Mouse (Mus musculus): ENCODE results near the gene Amz2. TPM values are rescaled to one million over a fixed set of nuclear protein-coding genes. Genes with fewer than 3 reads are reported as not detected.
"Not testable (repeated sequence)": the region's sequence is repeated elsewhere in the genome, so short reads cannot be mapped to it uniquely, and the experiment has no call there.

Gene Amz2
- total RNA-seq, 1 experiment from 2014 or later: 53.9 TPM

DNA sequence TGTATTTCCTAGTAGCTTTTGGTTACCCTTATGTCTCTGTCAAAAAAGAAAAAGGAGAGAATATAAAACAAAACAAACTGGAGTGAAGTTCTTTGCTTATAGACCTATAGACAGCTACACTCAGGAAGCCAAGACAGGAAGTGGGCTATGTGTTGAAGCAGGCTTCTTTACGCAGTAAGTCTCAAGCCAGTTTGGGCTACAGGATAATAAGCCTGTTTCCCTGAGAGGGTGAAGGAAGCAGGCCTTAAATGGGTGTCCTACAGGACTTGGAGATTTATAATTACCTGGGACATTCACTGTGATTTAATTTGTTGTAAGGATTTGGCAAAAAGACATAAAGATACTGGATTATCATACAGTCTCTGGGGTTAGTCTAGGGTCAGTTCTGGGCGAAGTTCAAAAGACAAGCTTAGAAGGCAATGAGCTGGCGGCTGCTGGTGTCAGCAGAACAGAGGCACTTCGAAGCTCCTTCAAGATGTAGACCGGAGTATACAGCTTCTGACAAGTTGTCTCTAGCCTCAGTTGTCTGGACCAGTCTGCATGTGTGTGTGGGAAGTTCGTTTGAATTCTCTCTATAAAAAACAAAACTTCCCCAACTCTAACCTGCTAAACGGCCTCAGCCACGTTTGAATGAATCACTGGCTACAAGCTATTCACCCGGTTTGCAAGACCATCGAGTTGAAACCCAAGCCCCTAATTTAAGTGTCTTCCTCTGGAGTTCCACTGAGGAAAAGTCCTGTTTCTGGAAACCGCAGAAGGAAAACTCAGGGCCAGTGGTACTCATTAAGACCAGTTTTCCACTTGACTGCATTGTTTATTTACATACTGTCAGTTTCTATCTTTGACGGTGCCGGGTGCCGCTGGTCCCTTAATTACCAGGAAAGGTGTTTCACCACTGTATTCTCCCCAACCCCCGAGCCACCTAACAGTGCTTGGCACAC, 45.4 kb downstream of the Amz2 start:
- DNase-seq: no peak

DNA sequence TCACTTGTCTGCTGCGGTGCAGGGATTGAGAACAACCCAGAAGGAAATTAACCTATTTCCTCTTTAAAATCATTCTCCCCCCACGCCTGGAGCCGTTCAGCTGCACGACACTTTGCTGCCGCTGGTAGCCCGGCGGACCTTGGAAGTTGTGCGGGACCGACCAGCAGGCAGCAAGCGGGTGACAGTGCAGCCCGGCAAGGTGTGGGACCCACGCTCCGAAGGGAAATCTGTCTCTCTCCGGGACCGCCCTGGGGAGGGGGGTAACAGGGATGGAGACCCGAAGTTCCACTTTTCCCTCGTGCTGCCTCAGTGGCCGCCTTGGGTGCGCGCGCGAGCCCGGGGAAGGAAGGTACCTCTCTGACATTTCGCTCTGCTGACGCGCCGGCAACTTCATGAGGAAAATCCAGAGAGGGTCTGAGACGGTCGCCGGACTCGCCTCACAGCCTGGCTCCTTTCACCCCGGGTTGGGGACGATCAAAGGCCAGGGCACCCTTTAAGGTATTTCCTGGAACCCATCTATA, 46.5 kb downstream of the Amz2 start:
- DNase-seq: no peak

DNA sequence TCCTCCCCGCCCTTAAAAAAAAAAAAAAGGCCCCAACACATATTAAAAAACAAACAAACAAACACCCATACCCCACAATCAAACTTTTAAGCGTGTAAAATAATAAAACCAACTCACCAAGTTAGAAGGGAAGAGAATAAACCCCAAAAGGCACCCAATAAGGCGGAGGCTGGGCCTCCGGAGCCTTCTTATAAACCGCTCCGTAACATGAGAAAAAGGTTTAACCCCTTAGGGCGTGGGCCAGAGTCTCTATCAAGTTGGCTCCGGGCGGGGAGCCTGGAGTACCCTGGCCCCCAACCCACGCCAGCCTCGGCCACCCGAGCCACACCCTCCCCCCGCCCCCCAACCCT, 47.0 kb downstream of the Amz2 start:
- DNase-seq: no peak

DNA sequence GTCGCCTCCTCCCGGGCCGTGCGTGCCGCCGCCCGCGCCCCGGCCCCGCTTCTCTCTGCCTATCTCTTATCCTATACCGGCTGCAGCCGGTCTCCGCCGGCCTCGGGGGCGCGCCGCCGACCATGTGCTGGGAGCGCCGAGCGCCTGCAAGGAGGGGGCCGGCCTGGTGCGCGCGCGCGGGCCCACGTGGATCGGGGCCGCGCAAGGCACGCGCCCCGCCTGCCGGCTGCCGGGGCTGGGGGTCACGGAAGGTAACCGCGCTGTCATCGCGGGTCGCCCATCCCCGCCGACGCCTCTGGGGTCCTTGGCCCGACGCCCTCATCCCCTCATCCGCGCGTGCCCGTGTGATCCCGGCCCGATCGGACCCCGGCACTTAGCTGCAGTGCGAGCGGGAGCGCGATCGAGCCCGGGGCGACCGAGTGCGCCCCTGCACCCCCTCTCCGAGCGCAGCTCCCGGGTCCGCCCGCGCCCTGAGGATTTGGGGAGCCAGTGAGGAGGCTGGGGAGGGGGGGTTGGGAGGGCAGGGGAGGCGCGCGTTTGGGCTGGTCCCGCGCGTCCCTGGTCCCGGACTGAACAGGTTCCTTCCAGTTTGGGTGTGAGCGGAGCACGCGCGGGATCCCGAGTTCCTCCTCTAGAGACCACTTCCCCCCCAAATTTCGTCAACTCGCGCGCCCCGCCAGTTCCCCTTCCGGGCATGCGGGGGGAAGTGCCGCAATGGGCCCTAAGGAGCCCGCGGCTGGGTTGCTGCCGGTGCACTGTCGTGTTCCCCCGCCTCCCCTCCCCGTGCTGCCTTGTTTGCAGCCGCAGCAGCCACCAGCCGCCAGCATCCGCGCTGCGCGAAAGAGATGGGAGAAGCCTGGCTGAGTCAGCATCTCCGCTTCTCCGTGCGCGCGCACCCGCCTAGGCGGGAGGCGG, 47.7 kb downstream of the Amz2 start, which contains the start of the genes Arsg and Slc16a6:
Gene Arsg (plus strand): TSS at position 204 of the 915 bp plus-strand sequence.
Gene Slc16a6 (minus strand): TSS at position 428 of the 915 bp plus-strand sequence.
- DNase-seq: peak; percentile 79

DNA sequence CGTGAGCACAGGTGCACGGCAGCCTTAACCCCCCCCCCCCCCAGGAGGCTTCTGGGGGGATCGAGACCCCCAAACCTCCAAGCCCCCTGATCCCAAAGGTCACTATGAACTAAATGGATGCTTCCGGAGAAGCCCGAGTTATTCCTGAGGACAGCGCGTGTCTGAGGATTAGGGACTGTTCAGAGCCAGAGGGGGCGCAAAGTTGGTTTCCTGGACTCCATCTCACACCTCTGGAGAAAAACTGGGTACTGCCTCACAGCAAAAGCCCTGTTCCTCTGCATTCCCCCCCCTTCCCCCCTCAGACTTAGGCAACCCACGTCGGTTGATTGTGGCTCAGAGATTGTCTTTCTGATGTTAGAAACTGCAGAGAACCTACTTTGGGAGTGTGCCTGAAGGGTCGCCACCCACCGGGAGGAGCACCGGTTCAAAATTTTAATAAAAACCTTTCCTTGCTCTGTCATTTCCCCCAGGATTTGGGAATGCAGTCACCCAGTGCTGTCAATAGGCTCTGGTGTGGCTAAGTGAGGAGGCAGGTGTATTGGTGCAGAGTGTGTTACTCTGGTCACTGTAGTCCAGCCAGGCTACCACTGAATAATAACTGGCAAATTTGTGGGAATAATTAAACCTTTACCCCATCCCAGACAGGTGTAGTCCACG, 48.5 kb downstream of the Amz2 start:
- no peak for DNase-seq

DNA sequence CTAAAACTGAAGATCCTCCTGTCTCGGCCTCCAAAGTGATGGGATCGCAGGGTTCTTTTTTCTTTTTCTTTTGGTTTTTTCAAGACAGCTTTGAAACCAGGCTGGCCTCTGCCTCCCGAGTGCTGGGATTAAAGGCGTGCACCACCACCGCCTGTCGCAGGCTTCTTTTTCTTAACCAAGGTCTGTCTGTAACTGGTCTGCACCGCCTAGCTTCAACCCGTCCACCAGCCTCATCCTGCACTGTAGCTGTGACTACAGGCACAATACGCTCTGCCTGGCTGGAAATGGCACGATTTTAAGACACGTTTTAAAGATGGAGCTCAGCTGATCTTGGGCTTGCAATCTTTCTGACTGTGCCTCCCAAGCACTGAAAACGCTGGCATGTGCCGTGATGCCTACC, 49.1 kb downstream of the Amz2 start:
- DNase-seq: no peak

DNA sequence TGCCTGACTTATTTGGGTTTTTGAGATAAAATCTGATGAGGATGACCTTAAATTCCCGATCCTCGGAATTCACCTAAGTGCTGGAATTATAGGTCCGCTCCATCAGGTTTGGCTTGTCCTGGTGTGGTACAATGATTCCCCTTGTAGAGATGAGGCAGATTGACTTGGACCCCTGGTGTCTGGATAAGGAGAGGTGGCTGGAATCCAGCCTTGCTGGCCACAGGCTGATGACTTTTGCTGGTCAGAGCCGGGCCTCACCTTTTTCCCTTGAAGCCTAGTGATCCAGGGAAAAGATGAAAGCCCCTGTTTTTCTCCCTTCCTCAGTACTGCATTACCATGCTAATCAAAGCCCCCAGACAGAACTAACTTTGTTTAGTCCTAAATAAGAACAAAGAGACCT, 50.0 kb downstream of the Amz2 start:
- no peak for DNase-seq

DNA sequence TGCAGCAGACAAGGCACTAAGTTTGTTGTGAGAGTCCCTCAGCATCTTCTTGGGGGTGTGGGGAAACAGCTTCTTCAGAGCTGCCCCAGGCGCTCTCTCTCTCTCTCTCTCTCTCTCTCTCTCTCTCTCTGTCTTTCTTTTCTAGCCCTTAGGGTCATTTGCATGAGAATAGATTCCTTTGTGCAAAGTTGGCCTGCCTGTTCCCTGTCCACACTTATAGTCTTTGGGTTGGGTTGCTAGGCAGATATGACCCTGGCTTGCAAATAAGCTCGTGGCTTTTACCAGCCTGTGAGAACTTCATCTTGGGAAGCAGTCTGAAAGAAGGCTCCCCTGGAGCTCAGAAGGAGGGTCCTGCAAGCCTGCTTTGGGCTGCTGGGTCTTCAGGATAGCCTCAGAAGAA, 50.5 kb downstream of the Amz2 start:
- no peak for DNase-seq

DNA sequence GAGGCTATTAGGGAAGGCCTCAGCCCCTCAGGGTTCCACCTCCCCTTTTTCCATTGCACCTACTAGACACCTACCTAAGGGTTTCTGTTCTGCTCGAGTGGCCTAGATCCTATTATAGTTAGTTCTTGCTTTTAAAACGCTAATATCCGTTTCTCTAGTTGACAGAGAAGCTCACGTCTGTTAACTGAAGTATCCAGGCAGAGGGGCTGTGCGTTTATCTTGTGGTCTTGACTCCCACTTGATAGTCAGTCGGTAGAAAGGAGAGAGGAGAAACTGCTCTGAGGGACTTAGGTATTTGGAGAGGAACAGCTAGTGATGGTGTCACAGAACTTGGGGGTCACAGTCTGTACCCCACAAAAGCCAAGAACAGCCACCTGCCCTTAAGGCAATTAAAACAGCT, 50.9 kb downstream of the Amz2 start:
- DNase-seq: no peak

DNA sequence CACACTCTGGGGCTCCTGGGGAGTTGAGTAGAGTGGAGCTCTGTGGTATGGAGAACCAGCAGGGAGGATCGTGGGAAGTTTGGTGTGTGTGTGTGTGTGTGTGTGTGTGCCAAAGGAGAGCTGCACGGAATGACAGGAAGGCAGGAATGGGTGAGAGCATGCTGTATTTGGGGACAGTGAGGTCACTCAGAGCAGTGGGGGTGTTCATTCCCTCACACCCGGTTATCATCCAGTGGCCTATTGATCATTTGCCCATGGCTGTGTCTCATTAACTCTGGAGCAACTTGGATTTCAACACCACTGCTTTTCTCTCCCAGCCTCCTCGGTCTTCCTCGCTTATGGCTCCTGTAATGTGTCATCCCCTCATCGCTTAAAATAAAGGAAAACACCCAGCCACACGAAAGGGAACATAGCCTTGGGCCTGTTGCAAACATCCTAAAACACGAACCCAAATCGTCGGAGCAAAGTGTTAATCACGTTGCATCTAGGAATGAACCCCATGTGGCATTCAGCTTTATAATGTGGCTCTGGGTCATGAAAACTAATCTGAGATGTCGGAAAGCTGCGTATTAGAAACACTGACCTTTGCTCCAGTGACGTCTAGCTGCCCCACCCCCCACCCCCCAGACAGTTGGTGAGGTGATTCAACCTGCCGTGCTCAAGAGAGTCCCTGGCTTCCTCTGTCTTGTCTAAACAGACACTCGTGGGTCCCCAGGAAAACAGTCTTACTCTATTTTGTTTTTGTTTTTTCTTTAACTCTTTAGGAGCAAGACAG, 52.0 kb downstream of the Amz2 start:
- DNase-seq: no peak

DNA sequence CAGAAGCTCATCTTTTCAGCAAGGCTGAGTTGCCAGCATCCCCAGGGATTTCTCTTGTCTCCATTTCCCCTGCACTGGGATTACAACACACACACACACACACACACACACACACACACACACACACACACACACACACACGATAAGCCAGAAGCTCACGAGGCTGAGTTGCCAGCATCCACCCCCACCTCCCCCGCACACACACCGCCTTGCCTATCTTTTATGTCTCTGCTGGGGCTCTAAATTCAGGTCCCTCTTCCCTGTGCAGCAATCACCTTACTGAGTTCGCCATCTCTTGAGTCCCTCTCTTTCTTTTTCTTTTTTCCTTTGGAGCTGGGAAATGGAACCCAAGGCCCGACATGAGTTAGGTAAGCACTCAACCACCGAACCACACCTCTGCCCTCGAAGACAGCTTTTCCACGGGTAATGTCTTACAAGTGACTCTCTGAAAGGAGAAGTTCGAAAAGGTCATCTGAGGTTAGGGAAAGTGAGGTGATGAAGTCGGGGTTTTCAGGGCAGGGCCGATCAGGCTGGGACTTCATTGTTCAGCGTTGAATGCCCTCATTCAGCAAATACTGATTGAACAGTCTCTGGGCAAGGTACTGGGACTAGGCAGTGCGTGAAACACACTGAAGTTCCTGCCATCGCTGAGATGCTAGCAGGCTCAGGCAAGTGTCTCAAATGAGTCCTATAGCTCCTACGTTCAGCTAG, 54.0 kb downstream of the Amz2 start:
- DNase-seq: no peak

DNA sequence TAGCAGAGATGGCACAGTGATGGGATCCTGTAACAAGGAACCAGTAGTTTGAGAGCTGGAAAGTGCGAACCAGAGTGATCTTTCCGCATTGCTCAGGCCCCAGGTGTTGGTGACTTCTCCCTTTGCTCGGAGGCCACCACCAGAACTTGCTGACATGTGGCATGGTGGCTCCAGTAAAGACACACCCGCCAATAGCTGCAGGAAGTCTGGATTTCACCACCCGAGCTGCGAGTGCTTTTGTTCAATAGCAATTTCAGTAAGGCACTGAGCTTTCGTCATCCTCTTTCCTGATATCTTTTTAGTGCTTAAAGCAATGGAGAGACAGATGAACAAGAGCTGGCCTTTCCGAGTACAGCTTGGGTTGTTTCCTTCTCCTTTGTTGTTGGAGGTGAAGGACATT, 54.7 kb downstream of the Amz2 start:
- no peak for DNase-seq

DNA sequence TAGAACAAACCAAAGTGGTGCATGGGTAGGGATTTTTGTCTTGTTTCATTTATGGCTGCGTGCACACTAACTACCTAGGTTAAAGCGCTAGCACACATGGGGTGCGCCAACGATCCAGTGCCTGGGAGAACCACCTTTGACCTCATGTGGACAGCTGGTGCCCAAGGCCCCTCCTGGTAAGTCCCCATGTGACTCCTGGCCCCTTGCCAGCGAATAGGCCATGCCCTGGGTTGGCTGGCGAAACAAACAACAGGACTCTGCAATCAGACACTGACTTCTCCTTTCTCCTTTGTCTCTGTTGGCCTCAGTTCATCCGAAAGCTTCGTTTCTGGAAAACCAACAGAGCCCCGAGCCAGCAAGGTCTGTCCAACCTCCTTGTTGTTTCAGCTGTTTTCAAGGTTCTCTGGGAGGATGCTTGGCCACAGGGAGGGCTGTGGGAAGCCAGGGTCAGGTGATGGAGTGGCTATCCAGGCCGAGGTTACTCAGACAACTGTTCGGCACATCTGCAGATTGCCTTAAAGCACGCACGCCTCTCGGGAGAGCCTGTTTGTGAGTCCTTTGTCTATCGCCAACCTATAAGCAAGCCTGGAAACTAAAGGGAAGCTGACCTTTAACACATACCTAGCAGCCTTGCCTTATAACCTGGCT, 59.8 kb downstream of the Amz2 start:
- peak; percentile 20 for DNase-seq

DNA sequence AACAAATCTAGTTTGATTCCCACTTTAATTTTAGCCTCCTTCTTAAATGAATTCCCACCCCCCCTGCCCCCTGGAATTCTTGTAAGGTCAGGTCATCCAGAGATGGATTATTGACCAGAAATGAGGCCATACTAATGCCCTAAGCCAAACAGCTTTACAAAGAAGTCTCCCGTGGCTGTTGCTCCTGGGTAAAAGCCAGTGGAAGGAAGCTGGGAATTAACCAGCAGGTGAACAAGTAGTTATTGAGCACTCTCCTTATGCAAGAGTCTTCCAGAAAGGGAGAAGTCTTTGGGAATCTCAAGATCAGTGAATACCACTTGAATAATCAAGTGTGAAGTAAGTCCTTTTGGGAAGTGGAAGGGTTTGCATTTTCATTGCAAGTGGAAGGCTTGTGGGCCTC, 61.4 kb downstream of the Amz2 start:
- no peak for DNase-seq

DNA sequence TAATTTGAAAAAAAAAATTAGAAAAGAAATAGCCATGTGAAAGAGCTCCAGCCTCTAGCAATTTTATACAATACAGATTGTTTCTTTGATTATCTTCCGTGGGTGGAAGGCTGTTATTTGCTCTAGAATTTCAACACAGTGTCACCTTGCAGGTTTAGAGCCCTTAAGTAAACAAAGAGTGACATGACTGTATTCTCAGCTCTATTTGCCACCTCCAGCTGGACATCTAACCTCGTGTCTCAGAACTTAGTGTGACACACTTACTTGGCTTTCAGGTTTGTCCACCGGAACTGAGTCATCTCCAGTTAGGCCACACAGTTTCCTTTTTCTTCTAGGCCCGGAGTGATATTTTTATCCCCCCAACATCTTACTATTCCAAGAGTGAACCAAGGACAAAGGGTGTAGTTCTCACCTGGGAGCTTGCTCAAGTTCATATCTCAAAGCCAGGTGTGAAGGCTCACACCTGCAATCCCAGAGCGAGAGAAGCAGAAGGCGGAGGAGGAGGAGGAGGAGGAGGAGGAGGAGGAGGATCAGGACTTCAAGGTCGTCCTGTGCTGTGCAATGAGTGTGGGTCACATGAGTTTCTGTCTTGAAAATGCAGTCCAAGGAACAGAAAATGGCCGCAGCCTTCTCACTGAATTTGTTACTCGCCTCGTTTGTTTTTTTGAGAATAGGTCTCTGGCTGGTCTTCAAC, 62.4 kb downstream of the Amz2 start:
- DNase-seq: no peak

DNA sequence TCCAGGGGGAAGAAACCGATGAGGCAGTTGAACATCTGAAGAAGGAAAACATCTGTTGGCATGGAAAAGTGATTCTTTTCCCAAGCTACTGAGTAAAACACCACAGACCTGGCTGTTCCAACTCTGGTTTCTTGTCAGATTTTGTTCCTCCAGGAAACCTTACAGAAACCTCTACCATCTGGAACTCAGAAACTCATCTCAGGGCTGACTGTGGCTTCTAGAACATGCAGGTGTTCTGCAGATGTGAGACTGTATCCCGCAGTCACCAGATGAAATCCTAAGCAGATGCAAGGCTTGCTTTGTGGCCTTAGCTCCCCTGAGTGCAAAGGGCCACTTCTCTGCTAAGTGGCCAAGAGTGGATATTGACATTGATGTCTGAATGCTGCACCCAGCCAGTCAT, 64.0 kb downstream of the Amz2 start:
- DNase-seq: no peak

DNA sequence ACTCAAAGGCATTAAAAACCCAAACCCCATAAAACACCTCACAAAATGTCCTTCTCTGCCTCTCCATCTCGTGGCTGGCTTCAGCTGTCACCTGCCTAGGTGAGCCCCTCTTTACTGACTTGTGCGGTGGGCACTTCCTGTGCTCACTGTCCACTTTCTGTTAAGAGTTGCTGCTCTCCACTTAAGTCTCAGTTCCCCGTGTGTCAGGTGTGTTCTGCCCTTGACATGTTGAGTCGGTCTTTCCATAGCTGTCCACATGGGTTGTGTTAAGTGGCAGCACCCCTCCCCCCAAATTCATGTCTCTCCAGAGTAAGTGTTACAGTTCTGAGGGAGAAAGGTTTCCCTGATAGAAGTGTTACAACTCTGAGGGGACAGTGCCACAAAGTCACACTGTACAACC, 66.1 kb downstream of the Amz2 start:
- no peak for DNase-seq

DNA sequence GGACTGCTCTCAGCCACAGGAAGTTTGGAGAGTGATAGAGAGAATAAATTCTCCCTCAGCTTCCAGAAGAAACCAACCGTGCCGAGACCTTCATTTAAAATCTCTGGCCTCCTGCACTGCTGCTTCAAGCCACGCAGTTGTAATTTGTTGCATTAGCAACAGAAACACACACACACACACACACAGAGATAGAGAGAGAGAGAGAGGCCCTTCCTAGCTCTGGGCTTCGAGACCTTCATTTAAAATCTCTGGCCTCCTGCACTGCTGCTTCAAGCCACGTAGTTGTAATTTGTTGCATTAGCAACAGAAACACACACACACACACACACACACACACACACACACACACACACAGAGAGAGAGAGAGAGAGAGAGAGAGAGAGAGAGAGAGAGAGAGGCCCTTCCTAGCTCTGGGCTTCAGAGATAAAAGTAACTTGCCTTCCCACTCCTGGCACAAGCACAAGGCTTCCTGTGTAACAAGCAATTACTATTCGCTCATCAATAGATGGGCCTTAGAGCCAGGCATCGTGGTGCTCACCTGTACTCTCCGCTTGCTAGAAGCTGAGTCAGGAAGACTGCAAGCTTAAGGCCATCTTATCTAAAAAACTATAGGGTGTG, 67.2 kb downstream of the Amz2 start:
- not testable (repeated sequence) for DNase-seq

Data from adrenal gland, postnatal 25 days (tissue).